Mouse (Mus musculus): ENCODE results near the gene Ugt1a10.
"Not testable (repeated sequence)": the region's sequence is repeated elsewhere in the genome, so short reads cannot be mapped to it uniquely, and the experiment has no call there.

Gene Ugt1a10

GRCm38 (mm10) chr1:88143966-88144675 is 88.9 kb downstream of the Ugt1a10 start:
- peak; percentile 34 to 60 for DNase-seq

- peak; percentile 29 to 41 for DNase-seq
These were observed 90.1 kb downstream of the Ugt1a10 start for GRCm38 (mm10) chr1:88145278-88145677.

DNA sequence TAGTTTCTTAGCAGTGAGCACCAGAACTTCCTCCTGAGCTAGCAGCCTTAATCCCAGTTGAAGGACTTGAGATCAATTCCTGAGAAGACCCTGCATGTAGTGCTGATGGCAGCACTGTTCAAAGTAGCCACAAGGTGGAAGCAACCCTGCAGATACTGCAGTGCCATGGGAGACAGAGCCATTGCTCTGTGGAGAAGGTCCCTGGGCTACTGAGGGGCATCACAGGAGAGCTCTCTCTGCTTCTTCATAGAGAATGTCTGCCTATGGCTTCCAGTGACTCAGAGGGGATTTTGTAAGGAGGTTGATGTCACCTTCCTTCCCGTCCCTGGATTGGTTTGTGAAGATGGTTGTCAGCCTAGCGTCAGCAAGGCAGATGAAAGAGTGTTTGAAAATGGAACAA is 94.9 kb downstream of the Ugt1a10 start:
- not testable (repeated sequence) for DNase-seq

DNA sequence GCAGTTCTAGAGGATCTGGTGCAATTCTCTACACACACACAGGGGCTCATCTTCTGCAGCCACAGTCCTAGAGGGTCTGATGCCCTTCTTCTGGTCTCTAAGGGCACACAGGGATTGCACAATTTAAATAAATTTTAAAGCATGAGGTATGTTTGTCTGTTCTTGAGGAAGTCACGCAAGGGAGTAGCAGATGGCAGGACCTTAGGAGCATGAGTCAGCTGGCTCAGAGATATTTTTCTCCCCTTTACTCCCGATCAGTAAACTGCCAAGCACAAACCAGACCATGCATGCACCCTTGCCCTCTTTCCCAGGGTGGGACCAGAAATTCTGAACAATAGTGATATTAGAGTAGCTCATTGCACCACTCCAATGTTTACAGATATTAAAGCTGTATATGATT is 103.2 kb downstream of the Ugt1a10 start:
- DNase-seq: no peak

- DNase-seq: no peak
These were observed 110.5 kb downstream of the Ugt1a10 start, which contains the start of gene Ugt1a5 for GRCm38 (mm10) chr1:88165711-88166110. Ugt1a5 (plus strand) TSS chr1:88166012.

DNA sequence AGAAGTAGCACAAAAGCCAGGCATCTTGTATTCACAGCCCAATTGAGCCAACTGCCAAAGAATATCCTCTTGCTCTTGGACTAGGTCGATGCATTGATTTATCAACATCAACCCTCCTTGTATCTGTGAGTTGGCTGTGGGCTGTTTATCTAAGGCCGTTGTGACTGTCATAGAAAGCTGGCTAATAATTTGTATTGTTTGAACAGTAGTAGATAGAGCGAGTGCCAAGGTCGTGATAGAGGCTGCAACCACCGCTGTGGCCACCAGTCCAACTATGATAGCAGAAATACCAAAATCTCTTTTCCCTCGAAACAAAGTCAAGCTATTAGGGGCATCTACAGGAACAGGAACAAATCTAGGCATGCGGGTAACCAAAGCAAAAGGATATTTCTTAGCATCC is 117.0 kb downstream of the Ugt1a10 start:
- not testable (repeated sequence) for DNase-seq

GRCm38 (mm10) chr1:88179657-88180056 is 124.5 kb downstream of the Ugt1a10 start:
- no peak for DNase-seq

- DNase-seq: no peak
These were observed 131.2 kb downstream of the Ugt1a10 start for GRCm38 (mm10) chr1:88186325-88186935.

- no peak for DNase-seq
These were observed 136.9 kb downstream of the Ugt1a10 start for GRCm38 (mm10) chr1:88192136-88192535.

DNA sequence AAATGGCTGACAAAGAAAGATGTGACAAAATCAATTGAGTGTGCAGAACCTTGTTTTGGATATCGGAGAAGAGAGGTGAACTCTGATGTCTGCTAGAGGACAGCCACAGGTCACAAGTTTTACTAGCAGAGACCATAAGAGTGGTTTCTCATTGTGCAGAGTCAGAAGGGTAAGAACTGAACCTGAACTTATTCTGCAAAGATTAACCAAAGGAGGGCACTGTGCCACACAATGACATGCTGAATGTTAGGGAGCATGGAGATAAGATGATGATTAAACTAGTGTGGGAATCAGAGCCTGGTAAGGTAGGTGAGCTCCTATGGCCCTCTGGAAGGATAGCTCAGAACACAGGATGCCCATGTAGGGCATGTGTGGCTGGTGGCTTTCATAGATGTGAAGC is 140.5 kb downstream of the Ugt1a10 start:
- no peak for DNase-seq

- DNase-seq: no peak
These were observed 142.3 kb downstream of the Ugt1a10 start for GRCm38 (mm10) chr1:88197443-88197842.

GRCm38 (mm10) chr1:88199996-88200395 is 144.8 kb downstream of the Ugt1a10 start:
- no peak for DNase-seq

DNA sequence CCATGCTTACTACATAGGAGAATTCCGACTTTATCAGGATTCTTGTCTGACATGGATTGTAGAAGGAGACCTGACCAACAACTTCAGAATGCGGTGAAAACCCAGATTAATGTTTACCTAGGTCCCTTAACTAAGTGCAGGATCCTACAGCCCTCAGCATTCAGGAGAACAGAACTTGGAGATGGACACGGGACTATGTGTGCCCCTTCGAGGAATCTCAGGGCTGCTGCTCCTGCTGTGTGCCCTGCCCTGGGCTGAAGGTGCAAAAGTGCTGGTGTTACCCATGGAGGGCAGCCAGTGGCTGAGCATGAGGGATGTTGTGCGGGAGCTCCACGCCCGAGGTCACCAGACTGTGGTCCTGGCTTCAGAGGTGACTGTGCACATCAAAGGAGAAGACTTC is 145.3 kb downstream of the Ugt1a10 start, which contains the start of gene Ugt1a2:
TSS of gene Ugt1a2 (plus strand) at position 146 of the 400 bp plus-strand sequence.
- DNase-seq: no peak

DNA sequence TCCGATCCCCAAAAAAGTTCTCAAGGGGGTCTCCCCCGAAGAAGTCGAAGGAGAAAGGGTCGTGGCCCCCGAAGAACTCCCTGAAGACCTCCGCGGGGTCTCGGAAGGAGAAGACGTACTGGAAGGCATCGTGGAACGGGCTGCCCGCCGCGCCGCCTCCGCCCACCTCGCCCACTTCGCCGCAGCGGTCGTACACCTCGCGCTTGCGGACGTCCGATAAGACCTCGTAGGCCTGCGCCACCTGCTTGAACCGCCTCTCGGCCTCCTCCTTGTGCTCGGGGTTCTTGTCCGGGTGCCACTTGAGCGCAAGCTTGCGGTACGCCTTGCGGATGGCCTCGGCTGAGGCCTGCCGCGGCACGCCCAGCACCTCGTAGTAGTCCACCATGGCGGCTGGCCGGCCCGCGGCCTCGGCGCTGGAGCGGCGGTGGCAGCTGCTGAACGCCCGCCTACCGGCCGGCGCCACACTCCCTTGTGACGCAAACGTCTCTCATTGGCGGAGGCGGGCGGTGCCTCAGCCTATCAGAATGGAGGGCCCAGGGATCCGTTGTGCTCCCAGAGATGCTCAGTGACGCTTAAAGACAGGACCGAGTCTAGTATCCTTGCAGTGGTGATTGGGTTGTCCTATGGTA is 150.2 kb downstream of the Ugt1a10 start, which contains the start of gene Dnajb3:
TSS of gene Dnajb3 (minus strand) at position 489 of the 629 bp plus-strand sequence.
- peak; percentile 83 to 87 for DNase-seq

GRCm38 (mm10) chr1:88206843-88207479 is 151.8 kb downstream of the Ugt1a10 start:
- no peak for DNase-seq

- DNase-seq: peak in 1 of 2 experiments; percentile 8
These were observed 156.6 kb downstream of the Ugt1a10 start, which contains the start of gene Ugt1a1 for GRCm38 (mm10) chr1:88211812-88212211. Ugt1a1 (plus strand) TSS chr1:88211959.

DNA sequence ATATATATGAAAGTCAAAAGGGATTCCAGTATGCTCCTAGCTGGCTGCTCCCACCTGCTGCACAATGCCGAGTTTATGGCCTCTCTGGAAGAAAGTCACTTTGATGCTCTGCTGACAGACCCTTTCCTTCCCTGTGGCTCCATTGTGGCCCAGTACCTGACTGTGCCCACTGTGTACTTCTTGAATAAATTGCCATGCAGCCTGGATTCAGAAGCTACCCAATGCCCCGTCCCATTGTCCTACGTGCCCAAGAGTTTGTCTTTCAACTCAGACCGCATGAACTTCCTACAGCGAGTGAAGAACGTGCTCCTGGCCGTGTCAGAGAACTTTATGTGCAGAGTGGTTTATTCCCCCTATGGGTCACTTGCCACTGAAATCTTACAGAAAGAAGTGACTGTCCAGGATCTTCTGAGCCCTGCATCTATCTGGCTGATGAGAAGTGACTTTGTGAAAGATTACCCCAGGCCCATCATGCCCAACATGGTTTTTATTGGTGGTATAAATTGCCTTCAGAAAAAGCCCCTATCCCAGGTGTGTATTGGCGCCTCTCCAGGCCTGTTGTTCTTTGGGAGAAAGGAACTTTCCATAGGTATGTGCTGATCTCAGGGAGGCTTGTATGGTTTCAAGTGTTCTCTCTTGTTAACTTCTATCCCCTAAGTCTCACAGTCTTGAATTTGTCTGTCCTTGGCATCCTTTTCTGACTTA is 157.3 kb downstream of the Ugt1a10 start:
- peak in 1 of 2 experiments; percentile 7 for DNase-seq

- no peak for DNase-seq
These were observed 157.9 kb downstream of the Ugt1a10 start for GRCm38 (mm10) chr1:88213061-88213460.

- peak; percentile 22 to 32 for DNase-seq
These were observed 158.7 kb downstream of the Ugt1a10 start for GRCm38 (mm10) chr1:88213766-88214461.

- peak in 1 of 2 experiments; percentile 7 for DNase-seq
These were observed 159.3 kb downstream of the Ugt1a10 start for GRCm38 (mm10) chr1:88214462-88214952.

Measured in lung, postnatal 4 days (tissue).